Mouse (Mus musculus): ENCODE measurements around the gene Mapk10.

DNA sequence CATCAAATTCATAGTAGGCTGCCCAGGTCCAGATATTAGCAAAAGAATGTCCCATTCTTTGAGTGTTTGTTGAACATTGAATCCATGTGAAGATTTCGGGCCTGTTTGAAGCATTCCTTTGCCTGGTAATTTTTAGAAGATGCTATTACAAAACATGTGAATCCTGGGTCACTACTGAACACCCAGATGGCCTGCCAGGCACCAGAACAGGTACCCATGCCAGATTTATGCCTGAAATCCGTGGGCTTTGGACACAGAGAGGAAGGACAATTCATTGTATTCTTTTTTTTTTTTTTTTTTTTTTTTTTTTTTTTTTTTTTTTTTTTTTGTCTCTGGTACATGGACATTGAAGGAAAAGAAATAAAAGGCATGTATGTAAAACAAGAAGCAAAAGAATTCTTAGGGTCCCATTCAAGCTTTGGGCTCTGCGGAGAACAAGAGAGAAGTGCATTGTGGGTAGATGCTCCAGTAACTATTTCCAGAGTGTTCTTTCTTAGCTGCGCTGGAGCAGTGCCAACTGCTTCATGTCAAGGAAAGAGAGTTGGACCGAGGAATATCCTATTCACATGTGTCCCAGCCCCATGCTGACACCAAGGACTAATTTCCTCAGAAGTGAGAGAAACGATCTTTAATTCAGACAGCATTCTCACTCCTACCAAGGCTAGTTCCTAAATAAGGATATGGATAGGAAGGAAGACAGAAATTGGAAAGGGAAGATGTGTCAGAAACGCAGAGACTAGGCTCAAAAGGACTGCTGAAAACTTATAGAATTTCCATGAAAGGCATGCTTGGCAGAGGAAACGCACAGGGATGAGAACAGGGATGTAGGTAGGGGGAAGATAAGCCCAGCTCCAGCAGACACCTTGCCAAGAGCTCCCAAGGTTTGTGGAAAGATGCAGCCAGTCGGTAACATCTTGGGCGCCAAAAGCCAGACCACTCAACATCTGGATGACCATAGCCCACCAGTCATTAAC, 105.4 kb downstream of the Mapk10 start:
- no peak for TF ChIP-seq CTCF (conservative IDR thresholded peaks at IDR 0.05; ENCODE audit: low read length)
- TF ChIP-seq NANOG (IDR thresholded peaks at IDR 0.05; ENCODE audit: borderline replicate concordance, low read length): no peak
- TF ChIP-seq POU5F1 (IDR thresholded peaks at IDR 0.05; ENCODE audit: borderline replicate concordance, low read length): no peak
